Mouse (Mus musculus) ES-Bruce4 (cell line): ENCODE results near the gene Pak1. TPM values are rescaled to one million over a fixed set of nuclear protein-coding genes. Genes with fewer than 3 reads are reported as not detected.

Experiments used
- H3K27ac ChIP-seq: 2 replicates; pipeline ENCODE4 v1.5.1; 2012; ENCODE audit warnings: low read length, inconsistent platforms; ENCODE audit not compliant: insufficient read depth
- H3K27me3 ChIP-seq: 2 replicates; pipeline ENCODE4 v1.6.1; 2012; ENCODE audit warnings: mild to moderate bottlenecking, low read length, inconsistent platforms; ENCODE audit not compliant: control insufficient read depth, poor library complexity, insufficient read depth, severe bottlenecking
- H3K36me3 ChIP-seq: 2 replicates; pipeline ENCODE4 v1.6.1; 2012; ENCODE audit warnings: inconsistent platforms, mild to moderate bottlenecking, low read length, moderate library complexity; ENCODE audit not compliant: control insufficient read depth, poor library complexity, insufficient read depth, severe bottlenecking
- H3K4me1 ChIP-seq: one replicate; pipeline ENCODE4 v1.8.1; 2011; ENCODE audit warnings: low read length; ENCODE audit not compliant: control insufficient read depth, insufficient read depth
- H3K4me3 ChIP-seq: 2 replicates; pipeline ENCODE4 v1.5.1; 2011; ENCODE audit warnings: low read depth, mild to moderate bottlenecking, low read length
- H3K9ac ChIP-seq: 2 replicates; pipeline ENCODE4 v1.6.1; 2012; ENCODE audit warnings: low read depth, mild to moderate bottlenecking, inconsistent platforms; ENCODE audit not compliant: poor library complexity, severe bottlenecking
- H3K9me3 ChIP-seq: replicated peaks from 2 replicates; pipeline ENCODE4 v1.6.1; 2012; ENCODE audit warnings: mild to moderate bottlenecking, low read length, inconsistent platforms; ENCODE audit not compliant: control insufficient read depth, poor library complexity, insufficient read depth, severe bottlenecking
- CTCF ChIP-seq: IDR thresholded peaks from one replicate; pipeline ENCODE4 v1.8.1; 2011; ENCODE audit warnings: low read depth, low read length
- EP300 ChIP-seq: IDR thresholded peaks from 2 replicates; pipeline ENCODE4 v1.6.1; 2011; ENCODE audit warnings: low read depth, low read length; ENCODE audit not compliant: insufficient read depth
- POLR2A ChIP-seq: IDR thresholded peaks from one replicate; pipeline ENCODE4 v1.8.1; 2011; ENCODE audit warnings: low read length; ENCODE audit not compliant: insufficient read depth
- polyA plus RNA-seq: library from polyadenylated mRNA; stranded (reverse); fragments of >200 nt; gene quantifications from 2 replicates; pipeline ENCODE4 v1.2.4, GENCODE M21; 2011; ENCODE audit warnings: low read depth; ENCODE audit not compliant: missing spikeins, insufficient read depth, insufficient read length

Gene Pak1
- polyA plus RNA-seq, 1 experiment: 71.3 TPM

- no peak overlapping the region for H3K27ac ChIP-seq
- no peak overlapping the region for H3K9ac ChIP-seq
- H3K36me3 ChIP-seq: no peaks in the 10 kb centered on the region
- H3K4me3 ChIP-seq: no peak overlapping the region
- TF ChIP-seq POLR2A: no peak
- TF ChIP-seq CTCF: no peak
- no peak for TF ChIP-seq EP300
- no peaks in the 10 kb centered on the region for H3K27me3 ChIP-seq
- no peaks in the 10 kb centered on the region for H3K9me3 ChIP-seq
- no peaks in the 10 kb centered on the region for H3K4me1 ChIP-seq
Observed at GRCm38 (mm10) chr7:97775923-97776322, 12.4 kb upstream of the Pak1 start.

- Histone ChIP-seq H3K9me3 (no peaks in the 10 kb centered on the region), H3K36me3 (no peaks in the 10 kb centered on the region), H3K9ac (no peak overlapping the region), H3K27ac (no peak overlapping the region), H3K4me3 (no peak overlapping the region), H3K27me3 (no peaks in the 10 kb centered on the region), H3K4me1 (no peaks in the 10 kb centered on the region)
- no peak for TF ChIP-seq CTCF
- TF ChIP-seq POLR2A: no peak
- TF ChIP-seq EP300: no peak
Observed at GRCm38 (mm10) chr7:97777191-97777590, 11.2 kb upstream of the Pak1 start.

- Histone ChIP-seq H3K4me3 (no peak overlapping the region), H3K9ac (no peak overlapping the region), H3K27me3 (no peaks in the 10 kb centered on the region), H3K36me3 (no peaks in the 10 kb centered on the region), H3K27ac (no peak overlapping the region), H3K4me1 (no peaks in the 10 kb centered on the region), H3K9me3 (no peaks in the 10 kb centered on the region)
- no peak for TF ChIP-seq POLR2A
Observed at GRCm38 (mm10) chr7:97780222-97780621, 8.1 kb upstream of the Pak1 start.

- no peak overlapping the region for H3K4me3 ChIP-seq
- no peaks in the 10 kb centered on the region for H3K36me3 ChIP-seq
- H3K9me3 ChIP-seq: no peaks in the 10 kb centered on the region
- H3K9ac ChIP-seq: no peak overlapping the region
- H3K27ac ChIP-seq: no peak overlapping the region
- TF ChIP-seq EP300 (no peak), CTCF (no peak), POLR2A (no peak)
- no peaks in the 10 kb centered on the region for H3K27me3 ChIP-seq
- H3K4me1 ChIP-seq: no peaks in the 10 kb centered on the region
Observed at GRCm38 (mm10) chr7:97780815-97781214, 7.5 kb upstream of the Pak1 start.

GRCm38 (mm10) chr7:97781496-97781895, 6.8 kb upstream of the Pak1 start:
- H3K9ac ChIP-seq: no peak overlapping the region
- H3K4me1 ChIP-seq: no peaks in the 10 kb centered on the region
- TF ChIP-seq POLR2A (no peak), EP300 (no peak), CTCF (no peak)
- H3K27me3 ChIP-seq: no peaks in the 10 kb centered on the region
- H3K27ac ChIP-seq: no peak overlapping the region
- H3K9me3 ChIP-seq: no peaks in the 10 kb centered on the region
- H3K4me3 ChIP-seq: no peak overlapping the region
- H3K36me3 ChIP-seq: no peaks in the 10 kb centered on the region

GRCm38 (mm10) chr7:97783523-97783922, 4.8 kb upstream of the Pak1 start:
- Histone ChIP-seq H3K9ac (no peak overlapping the region), H3K9me3 (no peaks in the 10 kb centered on the region), H3K36me3 (no peaks in the 10 kb centered on the region), H3K27ac (no peak overlapping the region), H3K4me1 (no peaks in the 10 kb centered on the region), H3K27me3 (no peaks in the 10 kb centered on the region), H3K4me3 (no peak overlapping the region)
- no peak for TF ChIP-seq EP300
- no peak for TF ChIP-seq CTCF
- no peak for TF ChIP-seq POLR2A
